Mouse (Mus musculus): Measurements from ENCODE around the gene Ehd2. TPM values are rescaled to one million over a fixed set of nuclear protein-coding genes. Genes with fewer than 3 reads are reported as not detected.

The Ehd2 gene
- polyA plus RNA-seq, 1 experiment, result 232 TPM

GRCm38 (mm10) chr7:15981538-15981937, 14.2 kb upstream of the Ehd2 start:
- Histone ChIP-seq H3K4me3 (replicated peaks; ENCODE audit: extremely low read depth, low read depth, low read length) (no peak overlapping the region), H3K4me1 (ENCODE audit: control insufficient read depth, insufficient read depth, low read length) (peaks cover 4% of the 10 kb centered on the region)
- TF ChIP-seq CTCF (IDR thresholded peaks at IDR 0.05; ENCODE audit: insufficient read depth, low read length) (no peak), POLR2A (IDR thresholded peaks at IDR 0.05; ENCODE audit: borderline replicate concordance, extremely low read depth, low read depth, low read length) (no peak)
- DNase-seq, result no peak
- 70% methylated on average over 4 of the region's 4 CpGs for WGBS

DNA sequence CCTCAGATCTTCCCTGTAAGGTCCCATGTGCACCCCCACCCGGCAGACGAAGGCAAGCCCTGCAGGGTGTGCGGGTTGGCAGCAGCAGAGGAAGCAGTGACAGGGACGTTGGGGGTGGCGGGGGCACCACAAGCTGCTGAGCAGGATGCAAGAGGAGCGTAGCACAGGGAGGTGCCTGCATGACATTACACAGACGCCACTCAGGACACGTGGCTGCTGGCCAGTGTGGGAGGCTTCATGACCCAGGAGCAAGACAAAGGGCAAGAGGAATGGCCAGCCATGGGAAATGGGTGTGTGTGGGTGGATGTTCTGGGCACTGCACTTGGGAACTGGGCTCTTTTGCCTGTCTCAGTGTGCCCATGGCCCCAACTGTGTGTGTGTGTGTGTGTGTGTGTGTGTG, 12.9 kb upstream of the Ehd2 start:
- TF ChIP-seq CTCF (IDR thresholded peaks at IDR 0.05; ENCODE audit: insufficient read depth, low read length) (no peak), POLR2A (IDR thresholded peaks at IDR 0.05; ENCODE audit: borderline replicate concordance, extremely low read depth, low read depth, low read length) (no peak)
- H3K4me3 ChIP-seq (replicated peaks; ENCODE audit: extremely low read depth, low read depth, low read length), result no peak overlapping the region
- 37% methylated on average over 8 of the region's 8 CpGs for WGBS
- DNase-seq, result peak; percentile 45
- H3K4me1 ChIP-seq (ENCODE audit: control insufficient read depth, insufficient read depth, low read length), result peaks cover 4% of the 10 kb centered on the region

DNA sequence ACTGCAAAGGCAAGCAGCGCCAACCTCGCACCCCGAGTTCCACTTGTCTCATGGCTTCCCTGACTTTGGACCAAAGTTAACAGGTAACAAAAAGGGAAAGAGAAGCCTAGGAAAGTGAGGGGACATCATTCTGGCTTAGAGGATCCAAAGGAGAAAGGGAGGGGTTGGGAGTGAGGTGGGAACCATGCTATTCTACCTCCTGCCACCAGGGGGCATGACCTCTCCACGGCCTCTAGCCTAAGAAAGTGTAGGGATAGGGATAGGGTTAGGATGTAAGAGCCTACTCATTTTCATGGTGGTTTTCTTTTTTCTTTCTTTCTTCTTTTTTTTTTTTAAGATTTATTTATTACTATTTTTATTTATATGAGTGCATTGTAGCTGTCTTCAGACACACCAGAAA, 8.5 kb upstream of the Ehd2 start:
- no peak for DNase-seq
- TF ChIP-seq CTCF (IDR thresholded peaks at IDR 0.05; ENCODE audit: insufficient read depth, low read length) (peak; percentile 95), POLR2A (IDR thresholded peaks at IDR 0.05; ENCODE audit: borderline replicate concordance, extremely low read depth, low read depth, low read length) (no peak)
- WGBS, result 69% methylated on average over 4 of the region's 4 CpGs
- Histone ChIP-seq H3K4me1 (ENCODE audit: control insufficient read depth, insufficient read depth, low read length) (peaks cover 4% of the 10 kb centered on the region), H3K4me3 (replicated peaks; ENCODE audit: extremely low read depth, low read depth, low read length) (no peak overlapping the region)

DNA sequence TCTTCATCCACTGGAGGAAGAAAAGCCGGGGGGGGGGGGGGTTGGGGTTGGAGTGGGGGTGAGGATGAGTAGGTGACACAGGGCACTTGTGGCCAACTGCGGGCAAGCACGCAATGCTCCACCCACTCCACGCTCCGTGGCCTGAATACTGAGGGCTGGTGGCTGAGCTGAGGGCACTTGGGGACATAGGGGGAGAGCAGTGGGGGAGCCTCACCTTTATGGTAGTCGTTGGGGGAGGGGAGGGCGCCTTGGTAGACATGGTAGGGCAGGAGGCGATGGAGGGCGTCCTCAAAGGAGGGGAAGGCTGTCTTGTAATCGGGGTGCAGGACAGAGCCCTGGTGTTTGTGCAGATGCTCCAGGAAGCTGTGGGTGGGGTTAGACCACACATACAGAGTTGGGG, 8.1 kb upstream of the Ehd2 start:
- no peaks in the 10 kb centered on the region; the same call in none of the 2 replicates for H3K4me1 ChIP-seq (ENCODE audit: control insufficient read depth, insufficient read depth, low read length)
- 82% methylated on average over 10 of the region's 10 CpGs for WGBS
- TF ChIP-seq CTCF (IDR thresholded peaks at IDR 0.05; ENCODE audit: insufficient read depth, low read length) (no peak), POLR2A (IDR thresholded peaks at IDR 0.05; ENCODE audit: borderline replicate concordance, extremely low read depth, low read depth, low read length) (no peak)
- DNase-seq, result no peak
- no peak overlapping the region for H3K4me3 ChIP-seq (replicated peaks; ENCODE audit: extremely low read depth, low read depth, low read length)

GRCm38 (mm10) chr7:15974712-15975111, 7.3 kb upstream of the Ehd2 start:
- Histone ChIP-seq H3K4me3 (replicated peaks; ENCODE audit: extremely low read depth, low read depth, low read length) (no peak overlapping the region), H3K4me1 (ENCODE audit: control insufficient read depth, insufficient read depth, low read length) (no peaks in the 10 kb centered on the region)
- peak; percentile 68 for DNase-seq
- 26% methylated on average over 5 of the region's 5 CpGs for whole genome bisulfite sequencing
- TF ChIP-seq CTCF (IDR thresholded peaks at IDR 0.05; ENCODE audit: insufficient read depth, low read length) (peak; percentile 94), POLR2A (IDR thresholded peaks at IDR 0.05; ENCODE audit: borderline replicate concordance, extremely low read depth, low read depth, low read length) (no peak)

GRCm38 (mm10) chr7:15972247-15972646, 4.9 kb upstream of the Ehd2 start:
- no peak for DNase-seq
- 79% methylated on average over 25 of the region's 25 CpGs for WGBS
- no peak overlapping the region for H3K4me3 ChIP-seq (replicated peaks; ENCODE audit: extremely low read depth, low read depth, low read length)
- no peak for TF ChIP-seq POLR2A (IDR thresholded peaks at IDR 0.05; ENCODE audit: borderline replicate concordance, extremely low read depth, low read depth, low read length)
- no peak for TF ChIP-seq CTCF (IDR thresholded peaks at IDR 0.05; ENCODE audit: insufficient read depth, low read length)
- no peaks in the 10 kb centered on the region for H3K4me1 ChIP-seq (ENCODE audit: control insufficient read depth, insufficient read depth, low read length)

- DNase-seq, result no peak
- no peak overlapping the region for H3K4me3 ChIP-seq (replicated peaks; ENCODE audit: extremely low read depth, low read depth, low read length)
- H3K4me1 ChIP-seq (ENCODE audit: control insufficient read depth, insufficient read depth, low read length), result peaks cover 8% of the 10 kb centered on the region
- WGBS, result 81% methylated on average over 3 of the region's 3 CpGs
- TF ChIP-seq CTCF (IDR thresholded peaks at IDR 0.05; ENCODE audit: insufficient read depth, low read length) (no peak), POLR2A (IDR thresholded peaks at IDR 0.05; ENCODE audit: borderline replicate concordance, extremely low read depth, low read depth, low read length) (no peak)
Measured at GRCm38 (mm10) chr7:15969674-15970073, 2.3 kb upstream of the Ehd2 start.

GRCm38 (mm10) chr7:15968322-15968721, 955 bp upstream of the Ehd2 start:
- WGBS, result 90% methylated on average over 8 of the region's 8 CpGs
- no peak for DNase-seq
- Histone ChIP-seq H3K4me1 (ENCODE audit: control insufficient read depth, insufficient read depth, low read length) (peaks cover 22% of the 10 kb centered on the region), H3K4me3 (replicated peaks; ENCODE audit: extremely low read depth, low read depth, low read length) (no peak overlapping the region)
- TF ChIP-seq POLR2A (IDR thresholded peaks at IDR 0.05; ENCODE audit: borderline replicate concordance, extremely low read depth, low read depth, low read length) (no peak), CTCF (IDR thresholded peaks at IDR 0.05; ENCODE audit: insufficient read depth, low read length) (no peak)

GRCm38 (mm10) chr7:15966489-15966888, 878 bp downstream of the Ehd2 start:
- DNase-seq, result no peak
- TF ChIP-seq POLR2A (IDR thresholded peaks at IDR 0.05; ENCODE audit: borderline replicate concordance, extremely low read depth, low read depth, low read length) (no peak), CTCF (IDR thresholded peaks at IDR 0.05; ENCODE audit: insufficient read depth, low read length) (no peak)
- H3K4me3 ChIP-seq (replicated peaks; ENCODE audit: extremely low read depth, low read depth, low read length), result peak overlapping the region; percentile 98
- peaks cover 40% of the 10 kb centered on the region for H3K4me1 ChIP-seq (ENCODE audit: control insufficient read depth, insufficient read depth, low read length)
- 24% methylated on average over 3 of the region's 3 CpGs for WGBS

DNA sequence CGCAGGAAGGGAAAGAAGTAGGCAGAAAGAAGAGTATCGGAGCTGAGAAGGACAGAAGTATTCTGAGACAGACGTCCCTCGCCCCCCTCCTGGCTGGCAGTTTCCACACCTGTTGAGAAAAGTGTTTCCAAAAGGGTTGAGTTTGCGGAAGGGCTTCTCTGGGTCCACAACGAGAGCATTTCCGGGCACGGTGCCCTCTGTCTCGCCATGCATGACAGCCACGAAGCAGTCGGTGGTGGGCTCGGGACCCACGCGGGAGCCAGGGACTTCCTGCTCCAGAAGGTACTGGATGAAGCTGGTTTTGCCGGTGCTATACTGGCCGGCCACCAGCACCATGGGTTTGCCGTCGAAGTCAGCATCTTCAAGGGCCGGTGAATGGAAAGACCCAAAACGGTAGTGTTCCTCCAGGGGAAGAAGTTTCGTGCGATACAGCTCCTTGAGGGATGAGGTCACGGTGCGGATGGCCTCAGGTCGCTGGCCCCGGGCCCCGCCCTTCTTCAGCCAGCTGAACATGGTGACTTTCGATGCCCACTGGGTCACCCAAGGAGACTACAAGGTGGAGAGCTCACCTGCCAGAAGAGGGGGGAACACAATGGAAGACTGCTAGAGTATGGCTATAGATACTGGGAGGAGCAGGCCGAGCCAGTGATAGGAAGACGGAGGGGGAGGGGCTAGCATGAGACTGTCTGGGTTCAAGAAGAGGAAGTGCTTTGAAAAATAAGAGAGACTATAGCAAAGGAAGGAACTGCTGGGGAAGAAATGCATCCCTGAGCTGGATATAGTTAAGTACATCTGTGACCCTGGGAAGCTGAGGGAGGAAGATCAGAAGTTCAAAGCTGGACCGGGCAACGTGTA, 3.3 kb downstream of the Ehd2 start:
- no peak for TF ChIP-seq POLR2A (IDR thresholded peaks at IDR 0.05; ENCODE audit: borderline replicate concordance, extremely low read depth, low read depth, low read length)
- no peak for TF ChIP-seq CTCF (IDR thresholded peaks at IDR 0.05; ENCODE audit: insufficient read depth, low read length)
- peaks cover 50% of the 10 kb centered on the region for H3K4me1 ChIP-seq (ENCODE audit: control insufficient read depth, insufficient read depth, low read length)
- 35% methylated on average over 32 of the region's 32 CpGs for WGBS
- no peak for DNase-seq
- peak overlapping the region; percentile 20 for H3K4me3 ChIP-seq (replicated peaks; ENCODE audit: extremely low read depth, low read depth, low read length)
